Mouse (Mus musculus) adrenal gland, postnatal 10 days (tissue): ENCODE data around the gene Dnajc2. TPM values are rescaled to one million over a fixed set of nuclear protein-coding genes. Genes with fewer than 3 reads are reported as not detected.
"Not testable (repeated sequence)": the region's sequence is repeated elsewhere in the genome, so short reads cannot be mapped to it uniquely, and the experiment has no call there.

ENCODE experiments used
- DNase-seq: peaks from one replicate; pipeline ENCODE4 v3.0.0; 2021; ENCODE audit warnings: mixed read lengths
- total RNA-seq, 2 experiments: library from RNA; stranded (reverse); gene quantifications; 2 replicates each; pipeline ENCODE4 v1.2.3; 2021

The Dnajc2 gene
- total RNA-seq, 2 experiments from 2014 or later, result 26.5 to 28.8 TPM

DNA sequence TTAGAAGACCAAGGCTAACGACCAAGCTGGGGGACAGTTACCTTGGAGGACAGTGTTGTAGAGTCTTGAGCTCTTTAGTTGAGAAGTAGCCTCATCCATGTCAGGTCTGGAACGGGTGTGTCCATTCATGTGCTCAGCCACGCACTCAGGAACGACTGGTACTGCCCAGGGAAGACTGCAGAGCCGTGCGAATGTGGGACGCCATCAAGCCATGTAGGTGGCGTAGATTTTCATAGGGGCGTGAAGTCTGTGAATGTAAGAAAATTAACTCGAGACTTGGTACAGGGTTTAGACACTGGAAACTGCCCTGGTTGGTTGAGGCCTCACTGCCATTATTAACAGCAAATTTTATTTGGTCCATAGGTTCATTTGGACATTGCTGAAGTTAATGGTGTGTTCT lies 41.4 kb downstream of the Dnajc2 start:
- no peak for DNase-seq

DNA sequence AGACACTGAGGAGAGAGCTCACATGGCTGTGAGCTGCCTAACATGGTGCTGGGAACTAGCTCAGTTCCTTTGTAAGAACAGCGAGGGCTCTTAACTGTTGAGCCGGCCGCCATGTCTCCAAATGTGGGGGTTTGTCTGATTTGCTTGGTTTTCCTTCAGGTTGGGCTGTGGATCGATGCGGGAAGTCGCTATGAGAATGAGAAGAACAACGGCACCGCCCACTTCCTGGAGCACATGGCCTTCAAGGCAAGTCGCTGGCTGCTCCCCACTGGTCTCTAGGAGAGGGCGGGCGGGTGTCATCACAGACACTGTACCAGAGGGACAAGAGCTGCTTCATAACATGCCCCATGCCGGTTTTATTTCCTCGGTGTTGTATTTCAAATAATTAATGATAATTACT lies 45.2 kb downstream of the Dnajc2 start:
- DNase-seq, result no peak

DNA sequence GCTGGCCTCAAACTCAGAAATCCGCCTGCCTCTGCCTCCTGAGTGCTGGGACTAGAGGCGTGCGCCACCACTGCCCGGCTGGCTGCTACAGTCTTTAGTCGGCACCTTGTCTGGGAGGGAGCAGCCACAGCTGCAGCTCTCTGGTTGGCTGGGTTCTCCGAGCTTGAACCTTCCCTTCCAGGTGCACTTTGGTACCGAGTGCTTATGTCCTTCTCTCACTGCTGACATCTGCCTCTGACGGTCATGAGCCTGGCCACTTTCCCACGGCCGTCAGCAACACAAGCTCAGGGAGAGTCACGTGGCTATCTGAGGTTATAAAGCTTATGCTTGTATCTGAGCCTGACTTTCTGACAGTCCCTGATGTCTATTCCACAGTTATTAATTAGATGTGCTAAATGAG lies 45.9 kb downstream of the Dnajc2 start:
- DNase-seq, result no peak

DNA sequence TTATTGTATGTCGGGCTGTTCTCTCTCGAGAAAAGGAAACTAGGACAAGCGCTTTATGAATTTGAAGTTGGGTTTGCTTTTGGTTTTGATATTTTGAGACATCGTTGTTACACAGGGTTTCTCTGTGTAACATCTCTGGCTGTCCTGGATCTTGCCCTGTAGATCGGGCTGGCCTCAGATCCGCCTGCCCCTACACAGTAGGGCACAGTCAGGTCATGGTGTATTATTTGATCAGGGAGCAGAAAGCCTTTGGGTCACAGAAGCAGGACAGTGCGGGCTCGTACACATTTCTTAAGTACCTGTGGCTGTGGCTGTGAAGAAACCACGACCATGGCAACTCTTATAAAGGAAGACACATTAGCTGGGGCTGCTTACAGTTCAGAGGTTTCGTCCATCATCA lies 47.4 kb downstream of the Dnajc2 start:
- DNase-seq, result no peak

DNA sequence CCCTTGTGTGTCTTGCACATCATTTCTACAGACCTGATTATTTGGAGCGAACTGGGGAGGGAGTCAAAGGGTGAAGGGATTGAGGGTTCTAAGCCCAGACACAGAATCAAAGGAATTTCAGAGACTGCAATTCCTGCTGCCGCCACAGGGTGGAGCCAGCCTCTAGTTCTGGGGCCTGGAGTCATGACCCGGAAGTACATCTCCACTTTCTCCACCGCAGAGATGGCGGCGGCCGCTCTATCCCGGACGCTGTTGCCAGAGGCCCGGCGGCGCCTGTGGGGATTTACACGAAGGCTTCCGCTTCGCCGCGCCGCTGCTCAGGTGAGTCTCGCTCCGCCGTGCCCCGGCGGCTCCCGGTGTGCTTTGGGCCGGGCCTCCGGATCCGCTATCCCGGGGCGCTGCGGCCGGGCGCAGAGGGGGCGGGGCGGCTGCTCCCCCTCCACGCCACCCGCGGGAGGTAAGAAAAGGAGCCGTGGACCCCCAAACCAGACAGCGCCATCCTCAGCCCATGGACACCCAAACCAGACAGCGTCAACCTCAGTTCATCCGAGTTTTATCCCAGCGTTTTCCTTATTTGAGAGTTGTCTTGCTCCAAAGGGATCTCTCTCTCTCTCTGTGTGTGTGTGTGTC lies 48.0 kb downstream of the Dnajc2 start, which contains the start of gene Pmpcb:
TSS of gene Pmpcb (plus strand) at position 186 of the 630 bp plus-strand sequence.
- peak; percentile 90 for DNase-seq

DNA sequence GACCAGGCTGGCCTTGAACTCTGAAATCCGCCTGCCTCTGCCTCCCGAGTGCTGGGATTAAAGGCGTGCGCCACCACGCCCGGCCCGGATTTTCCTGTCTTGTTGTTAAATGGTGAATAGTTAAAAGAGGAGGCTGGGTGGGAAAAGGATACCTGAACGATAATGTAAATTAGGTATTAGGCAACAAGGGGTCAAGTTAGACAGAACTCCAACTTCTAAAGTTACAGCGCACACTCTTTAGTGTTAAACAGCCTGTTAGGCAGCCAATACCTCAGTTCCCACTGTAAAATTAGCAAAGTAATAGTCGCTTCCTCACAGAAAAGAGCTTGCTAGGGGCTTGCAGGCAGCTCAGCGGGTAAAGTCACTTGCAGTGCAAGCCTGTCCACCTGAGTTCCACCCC lies 49.0 kb downstream of the Dnajc2 start:
- DNase-seq, result no peak

DNA sequence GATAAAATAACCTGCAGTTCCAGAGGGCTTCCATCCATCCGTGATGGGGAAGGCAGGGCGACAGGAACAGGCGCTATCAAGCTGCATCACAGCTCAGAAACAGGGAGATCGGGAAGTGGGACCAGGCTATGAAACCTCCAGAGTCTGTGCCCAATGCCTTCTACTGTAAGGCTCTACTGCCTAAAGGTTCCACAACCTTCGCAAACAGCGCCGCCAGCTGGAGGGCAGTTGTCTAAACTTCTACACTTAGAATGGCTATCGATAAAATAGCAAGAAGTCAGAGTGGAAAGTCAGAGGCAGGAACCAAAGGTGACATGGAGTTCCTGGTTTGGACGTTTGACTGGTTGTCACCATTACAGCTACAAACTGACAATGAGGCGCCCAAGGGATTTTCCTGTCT lies 49.5 kb downstream of the Dnajc2 start:
- peak; percentile 90 for DNase-seq

DNA sequence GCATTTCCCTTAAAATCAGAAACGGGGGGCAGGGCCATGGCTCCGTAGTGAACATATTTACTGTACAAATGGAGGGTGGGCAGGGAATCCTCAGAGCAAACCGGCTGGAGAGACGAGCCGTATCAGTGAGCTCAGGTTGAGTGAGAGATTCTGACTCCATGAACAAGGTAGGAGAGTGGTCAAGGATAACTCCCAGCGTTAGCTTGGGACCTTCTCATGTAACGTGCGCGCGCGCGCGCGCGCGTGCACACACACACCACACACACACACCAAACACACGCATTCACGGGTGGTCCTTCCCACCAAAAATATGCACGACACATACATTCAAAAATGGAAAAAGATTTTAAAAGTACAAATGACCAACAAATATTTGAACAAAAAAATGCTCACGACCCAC lies 50.0 kb downstream of the Dnajc2 start:
- no peak for DNase-seq

DNA sequence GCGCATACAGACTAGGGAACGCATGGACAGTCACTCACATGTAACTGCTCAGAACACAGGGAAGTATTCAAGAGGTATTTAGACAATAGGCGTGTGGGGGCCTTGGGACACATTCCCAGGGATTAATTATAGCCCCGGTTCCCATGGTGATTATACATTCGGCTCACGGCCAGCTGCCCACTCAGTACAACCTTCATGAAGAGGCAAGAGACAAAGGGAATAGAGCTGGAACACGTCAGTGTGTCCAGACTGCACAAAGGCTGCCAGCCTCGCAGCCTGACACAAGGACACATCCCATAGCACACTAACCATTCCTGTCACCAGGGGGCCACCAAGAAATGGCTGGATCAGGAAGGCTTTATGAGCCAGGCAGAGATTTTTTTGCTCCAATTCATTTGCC lies 52.1 kb downstream of the Dnajc2 start:
- DNase-seq, result peak; percentile 87

DNA sequence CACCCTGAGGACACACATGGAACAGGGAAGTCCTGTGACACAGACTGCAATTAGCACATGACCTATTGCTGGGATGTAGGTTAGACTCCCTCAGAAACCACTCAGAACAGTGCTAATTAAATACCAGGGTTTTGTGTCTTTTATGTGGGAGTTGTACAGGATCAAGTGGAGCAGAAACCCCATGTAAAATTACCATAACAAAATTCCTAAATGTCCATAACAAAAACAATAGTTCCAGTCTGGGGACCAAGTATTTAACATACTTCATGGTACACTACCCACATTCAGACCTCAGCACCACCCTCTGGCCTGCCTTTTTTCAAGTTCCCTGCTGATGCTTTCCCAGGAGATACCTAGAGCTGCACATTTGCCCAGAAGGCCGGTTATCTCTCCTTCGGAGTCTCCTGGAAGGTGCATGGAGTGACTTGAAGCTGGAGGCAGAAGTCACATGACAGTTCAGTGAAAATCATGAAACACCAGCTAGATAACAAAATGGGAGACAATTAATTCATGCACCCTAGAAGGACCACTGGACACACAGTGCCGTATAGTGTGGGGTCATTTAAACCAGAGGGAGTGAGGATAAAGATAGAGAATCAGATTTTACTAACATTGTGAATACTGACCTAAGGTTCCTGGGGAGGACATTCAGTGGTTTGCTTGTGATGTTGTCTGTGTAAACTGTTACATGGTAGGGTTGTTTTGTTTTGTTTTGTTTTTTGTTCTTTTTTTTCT lies 52.7 kb downstream of the Dnajc2 start:
- no peak for DNase-seq

DNA sequence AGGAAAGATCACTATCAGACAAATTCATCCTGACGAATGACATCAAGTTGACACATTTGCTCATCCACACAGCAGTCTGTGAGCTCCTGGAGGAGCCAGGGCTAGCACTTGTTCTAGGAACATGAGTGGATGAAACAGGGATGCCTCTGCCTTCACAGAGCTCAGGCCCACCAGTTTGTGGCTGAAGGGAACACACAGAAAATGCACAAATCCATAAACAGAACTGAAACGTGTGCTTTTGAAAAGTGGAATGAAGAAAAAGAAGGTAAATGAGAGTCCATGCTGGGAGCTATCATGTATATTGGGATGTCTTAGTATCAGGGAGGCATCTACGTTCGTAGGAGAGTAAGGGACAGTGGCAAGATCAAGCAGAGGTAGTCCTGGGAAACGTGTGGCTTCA lies 55.9 kb downstream of the Dnajc2 start:
- no peak for DNase-seq

DNA sequence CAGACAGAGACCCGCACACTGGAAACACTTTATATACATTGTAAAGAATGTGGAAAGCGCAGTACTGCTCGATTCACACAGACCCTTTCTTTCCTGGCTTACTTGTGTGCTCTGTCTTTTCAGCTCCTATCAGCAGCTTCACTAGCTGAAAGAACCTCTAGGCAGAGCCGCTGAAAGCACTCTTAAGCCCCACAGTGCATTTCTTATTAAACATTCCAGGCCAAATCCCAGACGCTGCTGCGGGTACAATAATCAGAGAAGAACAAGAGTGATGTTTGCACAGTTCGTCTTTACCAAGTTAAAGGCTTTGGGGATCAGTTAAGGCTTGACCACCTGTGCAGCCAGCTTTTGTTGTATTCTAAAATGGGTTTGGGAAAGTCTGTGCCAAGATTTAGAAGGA lies 60.2 kb downstream of the Dnajc2 start:
- no peak for DNase-seq

DNA sequence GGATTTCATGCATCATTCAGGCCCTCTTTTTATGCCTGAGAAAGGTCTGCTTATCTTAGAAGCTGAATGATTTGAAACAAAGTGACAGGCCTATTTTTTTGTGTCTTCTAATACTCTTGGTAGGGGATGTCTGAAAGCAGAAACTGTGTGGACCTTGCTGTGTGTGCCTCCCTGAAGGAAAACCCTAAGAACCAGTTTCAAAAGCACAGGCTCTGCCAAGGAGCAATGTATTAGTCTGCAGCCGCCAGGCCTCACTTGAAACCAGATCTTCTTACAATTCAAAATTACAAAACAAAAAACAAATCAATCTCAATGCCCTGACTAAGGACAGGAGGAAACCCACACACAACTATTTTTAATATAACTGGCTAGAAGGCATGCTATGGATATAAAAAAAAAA lies 60.6 kb downstream of the Dnajc2 start:
- no peak for DNase-seq

DNA sequence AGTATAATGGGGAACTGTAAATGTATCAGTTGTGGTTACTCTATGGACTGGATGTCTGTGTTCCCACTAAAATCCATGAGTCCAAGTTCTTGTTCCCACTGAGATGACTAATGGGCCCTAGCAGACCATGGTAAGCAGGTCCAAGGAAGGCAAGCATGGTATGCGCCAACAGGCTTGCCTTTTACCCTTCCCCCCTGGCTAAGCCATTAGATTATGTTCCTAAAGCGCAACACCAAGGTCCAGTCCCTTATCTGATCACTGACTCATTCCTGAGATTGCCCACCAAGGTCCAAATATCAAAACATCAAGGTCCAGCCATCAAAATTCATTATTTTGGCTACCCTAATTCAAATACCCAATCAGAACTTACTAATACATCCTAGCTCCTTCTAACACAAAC lies 65.8 kb downstream of the Dnajc2 start:
- DNase-seq, result no peak

DNA sequence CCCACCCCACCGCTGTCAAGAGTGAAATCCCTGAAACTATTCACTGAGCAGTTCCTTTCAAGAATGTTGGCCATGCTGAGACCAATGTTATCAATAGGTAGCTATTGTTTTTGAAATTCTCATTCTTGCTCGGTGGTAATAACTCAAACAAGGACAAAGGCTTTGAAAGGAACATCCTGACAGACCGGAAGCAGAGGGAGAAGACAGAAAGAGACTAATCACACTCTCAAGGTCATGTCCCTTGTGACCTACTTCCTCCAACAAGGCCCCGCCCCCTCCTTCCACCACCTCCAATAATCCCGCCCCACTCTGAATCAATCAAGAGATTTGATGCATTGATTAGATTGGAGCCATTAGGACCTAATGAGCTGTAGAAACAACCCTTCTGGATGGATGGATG lies 66.5 kb downstream of the Dnajc2 start:
- DNase-seq, result no peak

DNA sequence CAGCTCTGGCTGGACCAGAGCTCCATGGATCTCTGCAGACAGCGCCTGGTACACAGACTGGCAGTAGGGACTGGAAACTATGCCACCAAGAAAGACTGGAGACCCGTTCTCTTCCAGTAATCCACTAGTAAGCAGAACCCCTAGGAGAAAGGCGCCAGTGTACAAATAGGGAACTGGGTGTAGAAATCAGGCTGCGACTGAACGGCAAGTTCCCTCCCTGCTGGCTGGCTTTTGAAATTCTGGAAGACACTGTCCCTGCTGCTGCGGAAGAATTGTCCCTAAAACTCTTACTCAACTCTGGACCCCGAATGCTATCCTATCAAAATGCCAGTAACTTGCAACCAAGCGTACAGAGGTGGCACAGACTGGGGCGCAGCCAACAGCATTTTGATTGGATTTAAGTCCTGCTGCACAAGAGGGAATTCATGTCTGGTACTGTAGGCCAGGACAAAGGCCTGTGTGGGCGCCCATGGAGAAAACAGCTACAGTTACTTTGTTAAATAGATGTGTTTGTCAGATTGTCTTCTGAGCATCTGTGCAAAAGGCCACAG lies 67.8 kb downstream of the Dnajc2 start:
- DNase-seq, result no peak

DNA sequence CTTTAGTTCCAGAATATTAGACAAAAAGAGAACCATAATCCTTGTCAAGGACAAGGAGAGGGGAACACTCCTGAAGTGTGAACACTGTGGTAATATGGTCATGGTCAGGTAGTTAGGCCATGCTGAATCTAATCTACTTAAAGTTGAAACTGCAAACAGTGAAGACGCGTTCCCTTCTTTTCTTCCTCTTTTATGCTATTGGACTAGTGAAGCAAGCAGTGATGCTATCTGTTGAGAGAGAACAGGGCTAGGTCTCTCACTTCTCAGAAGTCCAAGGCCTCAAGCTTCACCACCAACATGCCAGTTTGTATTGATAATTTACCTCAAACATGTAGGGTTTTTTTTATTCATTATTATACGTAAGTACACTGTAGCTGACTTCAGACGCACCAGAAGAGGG lies 70.6 kb downstream of the Dnajc2 start:
- no peak for DNase-seq

DNA sequence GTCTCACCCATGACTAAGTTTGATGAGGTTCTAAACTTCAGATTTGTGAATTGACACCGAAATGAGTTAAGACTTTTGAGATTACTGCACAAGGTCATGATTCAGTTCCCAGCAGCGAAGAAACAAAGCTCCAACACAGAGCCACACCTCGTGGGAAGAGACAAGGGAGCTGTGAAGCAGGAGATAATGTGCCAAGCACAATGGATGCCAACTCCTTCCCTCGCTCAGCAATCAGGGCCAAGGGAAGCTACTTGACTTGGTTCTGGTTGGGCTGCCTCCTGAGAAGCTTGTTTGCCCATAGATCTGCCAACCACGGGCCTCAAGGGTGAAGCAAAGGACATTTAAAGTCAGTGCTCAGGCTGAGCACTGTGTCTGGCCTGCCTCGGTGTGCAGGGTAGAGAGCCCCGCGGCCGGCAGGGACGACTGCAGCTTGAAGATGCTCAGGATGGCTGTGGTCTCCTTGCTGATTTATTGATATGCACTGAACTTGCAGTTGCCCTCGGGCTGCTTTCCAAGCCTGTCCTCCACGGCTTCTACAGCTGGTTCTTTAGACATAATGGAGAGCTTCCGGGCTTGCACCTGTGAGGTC lies 72.8 kb downstream of the Dnajc2 start:
- DNase-seq, result no peak

DNA sequence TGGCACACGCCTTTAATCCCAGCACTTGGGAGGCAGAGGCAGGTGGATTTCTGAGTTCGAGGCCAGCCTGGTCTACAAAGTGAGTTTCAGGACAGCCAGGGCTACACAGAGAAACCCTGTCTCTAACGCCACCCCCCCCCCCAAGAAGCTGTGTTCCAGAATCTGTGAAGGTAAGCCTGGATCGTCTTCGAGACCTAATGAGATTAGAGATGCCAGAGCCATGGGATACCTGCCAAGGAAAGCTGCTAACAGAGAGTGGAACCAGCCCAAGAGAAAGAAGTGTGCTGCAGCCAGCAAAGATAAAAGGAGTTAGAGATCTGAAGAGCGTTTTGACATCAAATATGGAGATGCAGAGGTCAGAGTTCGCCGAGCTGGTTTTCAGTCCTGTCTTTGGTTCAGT lies 77.0 kb downstream of the Dnajc2 start:
- DNase-seq, result not testable (repeated sequence)
